Mouse (Mus musculus) kidney, adult 11 months (tissue): ENCODE results near the gene Cd160.

Experiments used
- DNase-seq: peaks from one replicate; pipeline ENCODE4 v3.0.0; 2022

Cd160 gene

DNA sequence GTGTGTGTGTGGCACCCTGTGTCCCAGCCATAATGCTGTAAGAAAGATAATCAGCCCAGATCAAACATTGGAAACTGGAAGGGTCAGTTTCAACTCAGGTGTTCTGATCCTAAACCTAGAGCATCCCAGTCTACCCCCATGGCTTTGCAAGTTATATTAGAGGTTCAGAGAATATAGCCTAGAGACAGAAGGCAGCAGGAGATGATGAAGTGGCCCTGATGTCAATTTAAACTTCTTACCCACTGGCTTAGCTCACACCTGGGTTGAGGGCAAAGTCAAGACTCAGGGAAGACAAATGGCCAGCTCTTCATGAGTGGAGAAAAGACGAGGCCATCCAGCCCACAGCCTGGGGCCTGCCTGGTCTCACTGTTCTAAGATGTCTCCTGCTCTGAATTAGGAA is at the start of gene Cd160, which contains the start of gene Pdzk1:
TSS of gene Cd160 (minus strand) at position 368 of the 400 bp plus-strand sequence.
TSS of gene Pdzk1 (plus strand) at position 301 of the 400 bp plus-strand sequence.
- DNase-seq: no peak

DNA sequence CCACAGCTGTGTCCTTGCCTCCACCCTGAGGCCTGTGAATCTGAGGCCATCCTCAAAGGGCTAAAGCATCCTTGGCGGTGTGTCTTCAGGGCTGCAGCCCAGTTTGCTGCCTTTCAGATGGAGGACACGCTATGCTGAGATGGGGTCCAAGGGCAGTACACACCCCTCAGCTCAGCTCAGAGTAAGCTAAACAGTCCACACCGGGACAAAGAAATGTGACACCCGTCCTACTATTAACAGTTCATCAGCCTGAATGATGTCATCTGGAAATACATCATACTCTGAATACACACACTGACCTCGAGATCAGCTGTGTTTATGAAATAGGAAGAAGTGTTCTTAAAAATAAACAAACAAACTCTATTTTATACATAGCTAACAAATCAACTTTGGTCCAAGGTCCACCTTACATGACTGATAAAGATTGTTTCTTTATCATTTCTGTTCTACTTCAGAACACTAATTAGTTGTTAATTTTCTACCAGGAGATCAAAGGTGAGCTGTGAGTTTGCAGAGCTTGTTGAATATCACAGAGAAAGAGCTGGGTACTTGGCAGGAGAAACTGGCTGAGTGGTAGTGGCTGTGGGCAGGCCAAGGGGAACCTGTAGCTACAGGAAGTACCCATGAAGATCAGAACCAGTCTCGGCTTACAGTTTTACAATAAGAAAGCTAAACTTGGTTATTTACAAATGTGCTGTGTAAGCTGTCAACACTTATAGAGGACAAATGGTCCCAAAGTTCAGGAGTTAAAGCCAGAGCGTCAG is 45.8 kb upstream of the Cd160 start:
- DNase-seq: peak; percentile 60

DNA sequence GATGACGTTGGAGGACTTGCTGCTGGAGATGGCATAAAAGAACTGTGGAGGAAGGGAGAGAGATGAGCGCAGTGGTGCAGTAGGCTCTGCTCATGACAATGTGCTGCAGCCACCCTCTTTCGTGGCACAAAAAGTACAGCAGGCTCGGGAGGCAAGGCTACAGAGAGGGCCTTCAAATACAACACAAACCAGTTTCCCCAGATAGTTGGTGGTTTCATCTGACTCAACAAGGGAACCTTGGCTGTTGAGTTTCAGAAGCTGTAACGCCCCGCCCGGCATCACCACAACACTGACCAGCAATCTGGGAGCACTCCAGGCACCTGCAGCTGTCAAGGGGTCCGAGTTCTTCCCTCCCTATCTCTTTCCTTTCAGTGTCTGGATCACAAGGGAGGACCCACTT is 43.4 kb upstream of the Cd160 start:
- DNase-seq: no peak

DNA sequence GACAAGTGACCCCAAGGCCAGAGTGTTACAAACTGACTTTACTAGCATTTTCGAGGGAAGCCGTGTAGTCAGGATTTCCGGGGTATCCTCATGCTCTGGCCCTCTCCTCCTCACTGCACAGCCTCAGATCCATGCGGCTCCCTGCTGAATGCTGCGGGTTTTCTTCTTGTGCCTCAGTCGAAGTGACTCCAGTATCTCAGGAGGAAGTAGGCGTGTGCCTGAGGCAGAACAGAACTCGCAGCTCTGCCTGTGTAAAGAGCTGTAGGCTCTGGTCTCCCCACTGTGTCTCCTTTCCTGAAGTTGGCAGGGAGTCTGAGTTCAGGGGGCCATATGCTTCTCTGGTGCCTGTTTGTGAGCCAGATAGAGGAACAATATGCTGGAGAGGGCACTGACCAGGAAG is 41.9 kb upstream of the Cd160 start:
- DNase-seq: no peak

DNA sequence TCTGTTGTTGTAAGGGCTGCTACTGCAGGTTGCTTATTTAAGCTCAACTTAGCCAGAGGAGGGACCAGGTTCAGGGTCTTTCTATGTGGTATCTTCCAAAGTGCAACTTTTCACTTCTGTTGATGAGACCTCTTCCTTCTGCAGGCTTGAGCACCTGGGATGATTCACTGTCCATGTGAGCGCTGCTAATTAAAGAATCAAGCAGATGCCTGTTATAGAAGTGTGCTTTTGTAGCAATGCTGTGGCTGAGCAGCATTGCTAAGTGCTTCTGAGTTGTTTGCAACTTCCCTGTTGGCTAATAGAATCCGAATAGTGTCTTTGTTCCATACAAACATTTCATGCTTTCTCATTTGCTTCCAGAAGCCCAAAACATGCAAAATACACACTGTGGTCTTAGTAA is 41.1 kb upstream of the Cd160 start:
- DNase-seq: no peak

DNA sequence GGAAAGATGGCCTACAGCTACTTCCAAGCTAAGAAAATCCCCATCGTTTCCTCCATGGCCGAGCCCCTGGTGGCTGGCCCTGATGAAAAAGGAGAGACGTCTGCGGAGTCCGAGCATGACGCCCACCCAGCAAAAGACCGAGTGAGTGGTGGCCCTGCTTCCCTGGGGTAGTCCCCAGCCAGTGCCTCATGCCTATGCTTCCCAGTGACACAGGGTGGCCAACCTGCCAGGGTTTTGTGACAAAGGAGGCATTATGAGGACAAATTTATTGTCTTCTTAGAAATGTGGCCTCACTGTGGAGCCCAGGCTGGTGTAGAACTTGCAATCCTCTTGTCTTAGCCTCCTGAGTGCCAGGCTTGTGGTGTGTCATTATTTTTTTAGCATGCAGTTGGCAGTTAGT is 39.9 kb upstream of the Cd160 start:
- no peak for DNase-seq

DNA sequence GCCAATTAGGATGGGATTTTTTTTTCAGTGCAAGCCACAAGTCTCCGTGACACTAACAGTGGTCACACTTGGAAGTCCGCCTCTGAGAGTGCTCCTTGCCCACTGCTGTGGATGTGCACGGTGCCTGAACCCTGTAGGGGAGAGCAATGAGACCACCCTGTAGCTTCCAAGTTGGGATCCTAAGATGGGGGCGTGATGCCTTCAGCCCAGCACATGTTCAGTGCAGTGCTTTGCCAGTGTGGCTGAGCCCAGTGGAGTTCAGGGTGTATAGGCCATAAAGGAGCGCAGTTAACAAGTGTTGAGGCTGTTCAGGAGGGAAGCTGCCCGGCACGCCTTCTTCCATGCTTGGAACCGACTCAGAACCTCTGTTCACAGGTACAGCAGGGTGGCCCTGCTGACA is 39.4 kb upstream of the Cd160 start:
- no peak for DNase-seq

DNA sequence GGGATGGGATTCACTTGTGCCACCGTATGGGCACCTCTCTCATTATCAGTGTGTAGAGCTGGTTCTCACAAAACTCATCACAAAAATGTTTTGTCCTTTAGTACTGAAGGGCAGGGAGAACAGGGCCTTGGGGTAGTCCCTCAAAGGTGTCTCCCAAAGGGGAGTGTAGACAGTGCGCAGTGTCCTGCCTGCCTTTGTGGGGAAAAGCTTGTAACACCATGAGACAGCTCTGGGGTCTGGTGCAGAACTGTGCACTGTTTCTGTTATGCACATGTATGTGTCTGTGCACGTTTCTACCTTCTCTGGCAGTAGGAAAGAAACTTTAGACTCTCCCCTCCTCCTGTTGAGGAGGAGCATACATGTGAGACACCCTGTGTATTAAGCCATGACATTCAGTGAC is 38.7 kb upstream of the Cd160 start:
- DNase-seq: peak; percentile 1

DNA sequence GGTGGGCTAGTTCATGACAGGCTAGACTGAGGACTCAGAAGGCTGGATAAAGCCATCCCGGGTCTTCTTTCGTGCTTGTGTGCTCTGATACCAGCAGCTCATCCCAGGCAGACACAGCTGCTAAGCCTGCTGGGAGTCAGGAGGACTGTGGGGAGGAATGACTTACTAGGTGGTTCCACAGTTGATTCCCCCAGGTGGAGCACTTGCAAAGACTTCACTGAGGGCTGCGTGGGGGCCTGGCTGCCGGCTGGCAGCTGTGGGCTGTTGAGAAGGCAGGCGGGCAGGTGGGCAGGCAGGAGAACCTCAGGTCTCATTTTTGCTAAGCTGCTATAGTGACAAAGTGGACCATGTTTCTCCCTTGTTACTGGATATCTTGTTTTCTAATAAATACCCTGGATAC is 31.3 kb upstream of the Cd160 start:
- DNase-seq: no peak

DNA sequence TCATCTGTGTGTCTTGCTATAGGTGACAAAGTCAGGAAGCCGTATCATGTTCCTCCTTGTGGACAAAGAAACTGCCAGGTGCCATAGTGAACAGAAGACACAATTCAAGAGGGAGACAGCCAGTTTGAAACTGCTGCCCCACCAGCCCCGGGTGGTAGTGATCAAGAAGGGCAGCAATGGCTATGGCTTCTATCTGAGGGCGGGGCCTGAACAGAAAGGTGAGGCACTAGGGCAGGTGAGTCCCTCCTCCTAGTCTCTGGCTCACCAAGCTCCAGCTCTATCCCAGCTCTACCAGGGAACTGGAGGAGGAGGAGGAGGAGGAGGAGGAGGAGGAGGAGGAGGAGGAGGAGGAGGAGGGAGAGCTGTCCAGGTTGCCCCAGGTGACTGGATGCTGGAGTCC is 26.7 kb upstream of the Cd160 start:
- DNase-seq: no peak

DNA sequence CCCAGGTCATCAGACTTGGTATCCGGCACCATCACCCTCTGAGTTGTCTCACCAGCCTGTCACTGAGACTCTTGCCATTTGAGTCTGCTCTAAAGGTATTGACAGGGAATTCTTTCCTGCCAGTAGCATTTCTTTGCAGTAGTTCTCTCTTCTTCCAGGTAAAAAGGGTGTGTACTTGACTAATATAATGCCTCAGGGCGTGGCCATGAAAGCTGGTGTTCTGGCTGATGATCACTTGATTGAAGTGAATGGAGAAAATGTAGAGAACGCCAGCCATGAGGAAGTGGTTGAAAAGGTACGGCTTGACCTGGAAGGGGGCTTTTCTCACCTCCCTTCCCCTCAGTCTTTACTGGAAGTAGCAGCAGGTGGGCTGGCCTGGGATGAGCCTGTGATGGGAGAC is 25.2 kb upstream of the Cd160 start:
- DNase-seq: no peak

DNA sequence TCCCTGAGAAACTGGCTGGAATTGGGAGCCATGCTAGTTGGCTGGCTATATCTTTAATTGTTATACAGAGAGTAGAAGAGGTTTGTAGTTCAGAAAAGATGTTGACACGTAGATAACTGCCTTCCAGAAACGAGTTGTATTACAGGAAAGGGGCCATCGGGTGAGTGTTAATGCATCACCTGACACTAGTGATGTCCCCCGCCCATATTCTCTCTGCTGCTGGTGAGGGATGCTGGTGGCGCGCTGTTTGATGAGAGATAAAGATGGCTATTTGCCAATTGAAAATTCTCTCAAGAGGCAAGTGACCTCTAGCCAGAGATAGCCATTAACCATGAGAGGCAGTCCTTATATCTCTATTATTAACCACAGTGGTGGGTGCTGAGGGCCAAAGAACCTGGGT is 23.4 kb upstream of the Cd160 start:
- no peak for DNase-seq

DNA sequence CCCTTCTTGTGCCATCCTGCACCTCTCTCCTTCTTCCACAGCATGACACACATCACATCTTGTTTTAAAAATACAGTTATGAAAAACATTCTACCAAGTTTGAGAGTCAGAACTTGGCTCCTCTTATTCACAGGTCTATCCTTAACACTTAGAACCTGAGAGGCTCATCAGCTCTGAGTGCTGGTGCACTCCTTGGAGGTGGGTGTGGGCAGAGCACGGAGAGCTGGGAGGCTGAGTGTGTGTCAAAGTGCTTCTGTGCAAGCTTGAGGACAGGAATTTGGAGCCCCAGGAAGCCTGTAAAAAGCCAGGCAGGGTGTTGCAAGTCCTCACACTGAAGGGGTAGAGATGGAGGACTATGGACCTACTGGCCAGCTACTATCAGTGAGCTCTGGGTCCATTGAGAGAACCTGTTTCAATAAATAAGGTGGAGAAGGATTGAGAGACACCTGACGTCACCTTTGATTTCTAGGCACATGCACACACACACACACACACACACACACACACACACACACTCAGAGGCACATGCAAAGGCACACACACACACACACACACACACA is 20.1 kb upstream of the Cd160 start:
- DNase-seq: no peak

DNA sequence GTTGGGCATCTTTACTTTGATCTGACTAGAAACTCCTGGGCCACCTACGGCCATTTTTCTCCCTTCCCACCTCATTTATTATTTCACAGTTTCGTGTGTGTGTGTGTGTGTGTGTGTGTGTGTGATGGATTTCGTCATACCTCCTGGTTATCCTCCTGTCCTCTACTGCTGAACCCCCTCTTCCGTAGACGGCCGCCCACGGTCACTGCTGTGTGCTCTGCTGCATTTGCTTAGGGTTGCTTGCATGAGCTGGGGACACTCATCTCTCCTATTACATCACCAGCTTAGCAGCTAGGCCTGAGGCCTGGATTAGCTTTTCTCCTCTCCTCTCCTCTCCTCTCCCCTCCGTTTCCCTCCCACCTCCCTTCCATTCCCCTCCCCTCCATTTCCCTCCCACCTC is 19.3 kb upstream of the Cd160 start:
- no peak for DNase-seq

DNA sequence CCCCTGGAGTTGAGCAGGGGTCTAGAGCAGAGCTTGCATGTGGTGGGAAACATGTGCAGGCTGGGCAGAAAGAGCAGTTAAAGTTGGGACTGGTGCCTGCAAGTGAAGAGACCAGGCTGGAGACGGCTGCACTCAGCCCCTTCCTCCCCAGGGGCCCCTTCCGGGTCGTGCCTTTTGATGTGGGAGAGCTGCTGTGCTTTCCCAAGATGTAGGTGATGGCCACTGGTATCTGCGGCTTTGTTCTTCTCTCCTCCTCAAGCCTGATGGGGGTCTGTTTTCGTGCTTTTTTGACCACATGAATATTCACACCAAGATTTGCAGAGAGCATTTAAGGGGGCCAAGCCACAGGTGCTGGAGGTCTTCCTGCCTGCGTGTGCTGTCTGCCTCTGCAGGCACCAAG is 18.5 kb upstream of the Cd160 start:
- DNase-seq: no peak

DNA sequence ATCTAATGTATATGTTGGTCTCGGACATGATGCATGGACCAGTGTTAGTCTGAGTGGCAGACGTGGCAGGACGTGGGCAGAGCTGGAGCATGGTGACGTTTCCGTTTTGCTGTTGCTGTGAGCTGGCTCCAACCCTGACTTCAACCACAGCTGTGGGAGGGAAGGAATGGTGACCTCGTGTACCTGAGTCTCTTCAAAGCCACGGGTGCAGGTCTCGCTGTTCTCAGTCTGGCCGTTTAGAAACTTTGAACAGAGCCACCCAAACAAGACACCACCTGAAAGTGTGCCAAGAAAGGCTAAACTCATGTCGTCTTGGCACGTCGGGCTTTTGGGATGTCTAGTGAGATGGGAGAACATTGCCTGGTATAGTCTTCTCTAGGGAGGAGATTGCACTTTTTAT is 17.8 kb upstream of the Cd160 start:
- DNase-seq: no peak

DNA sequence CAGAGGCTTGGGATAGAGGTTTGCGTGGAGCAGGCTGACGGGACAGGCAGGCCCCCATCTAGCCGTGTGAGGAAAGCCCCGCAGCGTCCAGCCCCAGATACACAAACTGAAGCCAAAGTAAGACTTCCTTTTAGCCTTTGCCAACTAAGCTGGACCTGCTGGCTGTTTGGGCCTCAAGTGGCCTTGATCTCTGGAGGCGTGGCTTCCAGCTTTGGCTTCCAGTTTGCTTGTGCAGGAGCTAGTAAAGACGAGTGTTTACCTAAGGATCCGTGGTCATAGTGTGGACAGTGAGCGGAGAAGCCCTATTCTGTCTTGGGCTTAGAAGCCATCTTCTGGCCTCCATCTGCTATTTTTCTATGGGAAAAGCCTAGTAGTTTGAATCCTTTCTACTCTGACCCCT is 16.7 kb upstream of the Cd160 start:
- no peak for DNase-seq

DNA sequence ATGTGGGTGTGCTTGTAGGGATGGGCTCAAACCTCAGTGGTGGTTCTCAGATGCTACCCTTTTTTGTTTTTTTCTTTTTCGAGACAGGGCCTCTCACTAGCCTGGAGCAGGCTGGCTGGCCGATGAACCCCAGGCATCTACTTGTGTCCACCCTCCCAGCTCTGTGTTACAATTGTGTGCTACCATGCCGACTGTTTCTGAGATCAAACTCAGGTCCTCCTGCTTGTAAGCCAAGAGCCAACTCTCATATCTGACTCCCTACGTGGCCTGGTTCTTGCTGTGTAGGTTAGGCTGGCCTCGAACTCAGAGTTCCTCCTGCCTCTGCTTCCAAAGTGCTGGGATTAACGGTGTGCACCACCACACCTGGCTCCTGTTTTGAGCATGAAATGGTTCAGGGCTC is 16.0 kb upstream of the Cd160 start:
- no peak for DNase-seq

DNA sequence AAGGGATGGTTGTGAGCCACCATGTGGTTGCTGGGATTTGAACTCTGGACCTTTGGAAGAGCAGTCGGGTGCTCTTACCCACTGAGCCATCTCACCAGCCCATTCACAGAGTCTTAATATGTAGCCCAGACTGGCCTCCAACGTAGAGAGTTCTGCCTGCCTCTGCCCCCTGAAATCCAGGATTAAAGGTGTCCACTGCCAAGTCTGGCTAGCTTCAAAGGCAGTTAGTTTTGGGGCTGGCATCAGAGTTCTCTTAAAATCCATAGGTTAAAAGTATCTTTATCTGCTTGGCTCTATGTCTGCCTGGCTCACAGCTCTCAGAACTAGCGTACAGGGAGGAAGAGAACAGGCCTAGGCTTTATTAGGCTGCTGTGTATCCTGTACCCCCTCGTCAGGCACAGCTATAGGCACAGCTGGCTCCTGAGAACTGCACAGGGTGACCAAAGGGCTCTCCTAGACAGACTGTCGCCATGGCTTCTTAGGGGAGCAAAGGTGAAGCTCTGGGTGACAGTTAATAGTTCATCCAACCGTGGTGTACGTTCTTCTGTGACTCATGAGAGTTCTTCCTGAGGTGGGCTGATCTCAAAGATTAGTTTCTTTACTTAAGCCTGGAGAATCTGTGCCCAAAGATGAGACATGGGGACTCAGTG is 10.0 kb upstream of the Cd160 start:
- DNase-seq: peak; percentile 73

DNA sequence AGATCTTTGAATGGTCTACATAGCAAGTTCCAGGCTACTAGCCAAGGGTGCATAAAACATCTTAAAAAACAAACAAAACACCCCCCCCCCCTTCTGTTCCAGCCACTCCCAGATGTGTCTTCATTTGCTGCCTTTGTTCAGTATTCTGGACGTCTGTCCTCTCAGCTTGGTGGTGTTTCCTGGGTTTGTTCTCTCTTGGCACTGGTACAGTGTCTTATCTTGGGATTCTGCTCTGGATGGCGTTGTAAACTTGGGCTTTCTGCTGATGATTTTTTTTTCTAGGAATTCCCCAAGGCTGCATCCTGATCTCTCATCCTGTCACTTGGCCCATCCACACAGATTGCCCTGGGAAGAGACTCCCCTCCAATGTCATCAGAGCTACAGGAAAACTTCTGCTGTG is 7.3 kb upstream of the Cd160 start:
- no peak for DNase-seq

DNA sequence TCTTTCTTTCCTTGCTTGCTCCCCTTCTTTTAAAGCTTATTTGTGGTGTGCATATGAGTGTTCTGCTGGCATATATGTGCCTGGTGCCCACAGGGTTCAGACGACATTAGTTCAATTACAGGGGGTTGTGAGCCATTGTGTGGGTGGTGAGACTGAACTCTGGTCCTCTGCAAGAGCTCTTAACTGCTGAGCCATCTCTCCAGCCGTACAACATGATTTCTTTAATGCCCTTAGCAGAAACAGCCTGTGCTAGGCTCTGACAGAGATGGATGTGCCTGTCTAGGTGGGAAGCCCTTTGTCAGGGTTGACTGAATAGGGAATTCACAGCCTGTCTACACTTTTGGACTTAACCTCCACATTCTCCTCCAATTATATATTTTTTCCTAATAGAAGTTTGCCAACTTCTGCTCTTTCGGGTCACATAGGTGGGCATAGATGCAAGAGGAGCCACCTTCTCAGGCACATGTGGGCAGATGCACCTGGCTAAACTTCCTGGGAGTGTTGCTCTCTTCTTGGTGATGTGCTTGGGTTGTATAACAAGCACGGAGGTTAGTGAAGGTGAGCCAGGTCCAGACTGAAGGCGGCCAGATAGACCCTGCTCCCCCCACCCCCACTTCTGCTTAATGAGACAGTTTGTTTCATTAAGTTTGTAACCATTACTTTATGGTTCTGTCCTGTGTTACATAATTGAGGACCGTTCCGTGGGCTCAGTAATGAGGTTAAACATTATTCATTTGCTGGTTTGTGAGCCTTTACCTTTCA is 5.6 kb upstream of the Cd160 start:
- DNase-seq: peak; percentile 73

DNA sequence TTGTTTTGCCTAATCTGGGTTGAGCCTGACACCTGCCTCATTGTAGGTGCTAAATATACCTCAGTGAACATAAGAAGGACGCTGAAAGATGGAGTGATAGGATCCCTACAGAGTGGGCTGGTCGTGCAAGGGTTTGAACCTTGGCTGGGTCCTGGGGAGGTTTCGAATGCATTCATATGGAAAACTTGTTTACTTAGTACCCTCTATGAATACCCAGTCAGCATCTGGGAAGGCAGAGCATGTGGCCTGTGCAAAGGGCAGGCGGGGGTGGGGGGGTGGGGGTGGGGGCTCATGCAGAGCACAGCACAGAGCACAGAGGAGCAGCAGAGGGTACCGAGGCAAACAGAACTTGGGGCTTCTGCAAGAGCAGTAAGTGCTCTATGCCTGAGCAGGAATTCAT is 3.8 kb upstream of the Cd160 start:
- peak; percentile 64 for DNase-seq

DNA sequence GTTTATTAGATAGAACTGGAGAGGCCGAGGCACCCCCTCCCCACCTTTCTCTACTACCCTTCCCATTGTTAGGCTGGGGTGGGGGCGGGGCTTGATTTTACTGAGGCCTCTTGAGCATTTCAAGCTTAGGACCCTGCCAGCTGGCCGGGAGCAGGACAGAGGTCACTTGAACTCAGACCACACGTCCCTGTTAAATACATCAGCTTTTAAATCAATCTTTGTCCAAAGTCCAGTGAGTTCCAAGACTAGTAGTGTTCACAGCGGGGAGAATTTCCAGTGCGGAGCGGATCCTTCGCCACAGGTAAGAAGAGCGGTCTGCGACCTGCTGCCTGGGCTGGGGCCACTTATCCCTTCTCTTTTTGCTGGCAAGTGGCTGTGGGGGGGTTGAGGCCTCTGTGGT is 705 bp upstream of the Cd160 start:
- DNase-seq: peak; percentile 86
